Mouse (Mus musculus) liver, embryonic 13.5 days (tissue): Measurements from ENCODE around the gene Naga. TPM values are rescaled to one million over a fixed set of nuclear protein-coding genes. Genes with fewer than 3 reads are reported as not detected.
A peak's percentile ranks its signal among the peaks of the same experiment; 100 is the strongest.

ENCODE experiments used
- ATAC-seq: fragments of 200-750 bp; cut with Nextera tagmentation; 2 replicates; pipeline ENCODE4 v1.8.0; 2017; ENCODE audit warnings: low read depth, mild to moderate bottlenecking, moderate number of reproducible peaks, moderate library complexity
- DNase-seq: peaks from one replicate; pipeline ENCODE4 v3.0.0; 2022
- H3K27ac ChIP-seq: fragments of 300-500 bp; sonication (generic); 2 replicates; pipeline ENCODE4 v1.5.1; 2015; ENCODE audit warnings: moderate library complexity, mild to moderate bottlenecking, inconsistent platforms
- H3K27me3 ChIP-seq: fragments of 300-500 bp; sonication (generic); 2 replicates; pipeline ENCODE4 v1.6.1; 2015; ENCODE audit warnings: mild to moderate bottlenecking, inconsistent platforms
- H3K36me3 ChIP-seq: fragments of 300-500 bp; sonication (generic); 2 replicates; pipeline ENCODE4 v1.6.1; 2015; ENCODE audit warnings: mild to moderate bottlenecking, inconsistent platforms
- H3K4me1 ChIP-seq: fragments of 300-500 bp; sonication (generic); replicated peaks from 2 replicates; pipeline ENCODE4 v1.6.1; 2015; ENCODE audit warnings: inconsistent platforms
- H3K4me2 ChIP-seq: fragments of 300-500 bp; sonication (generic); 2 replicates; pipeline ENCODE4 v1.6.1; 2015; ENCODE audit warnings: inconsistent platforms, mild to moderate bottlenecking, moderate library complexity
- H3K4me3 ChIP-seq: fragments of 300-500 bp; sonication (generic); replicated peaks from 2 replicates; pipeline ENCODE4 v1.5.1; 2015; ENCODE audit warnings: mild to moderate bottlenecking, inconsistent platforms
- H3K9ac ChIP-seq: fragments of 300-500 bp; sonication (generic); 2 replicates; pipeline ENCODE4 v1.6.1; 2015; ENCODE audit warnings: mild to moderate bottlenecking, inconsistent platforms
- H3K9me3 ChIP-seq: fragments of 300-500 bp; sonication (generic); replicated peaks from 2 replicates; pipeline ENCODE4 v1.6.1; 2016; ENCODE audit warnings: inconsistent platforms
- WGBS: fragments of 180-500 bp; shearing (Covaris S2); methylation state at CpG from one replicate; pipeline ENCODE4 v1.1.7; 2015; ENCODE audit not compliant: insufficient replicate concordance; 5-methylcytosine and 5-hydroxymethylcytosine counted together
- polyA plus RNA-seq: library from polyadenylated mRNA; unstranded; fragments of >200 nt; fragmentation: Nextera tagmentation; extraction: Ambion mirVana; gene quantifications from 2 replicates; pipeline ENCODE4 v1.2.1, GENCODE M21; 2015

Naga gene
- polyA plus RNA-seq, 1 experiment from 2014 or later, result 35.7 TPM

DNA sequence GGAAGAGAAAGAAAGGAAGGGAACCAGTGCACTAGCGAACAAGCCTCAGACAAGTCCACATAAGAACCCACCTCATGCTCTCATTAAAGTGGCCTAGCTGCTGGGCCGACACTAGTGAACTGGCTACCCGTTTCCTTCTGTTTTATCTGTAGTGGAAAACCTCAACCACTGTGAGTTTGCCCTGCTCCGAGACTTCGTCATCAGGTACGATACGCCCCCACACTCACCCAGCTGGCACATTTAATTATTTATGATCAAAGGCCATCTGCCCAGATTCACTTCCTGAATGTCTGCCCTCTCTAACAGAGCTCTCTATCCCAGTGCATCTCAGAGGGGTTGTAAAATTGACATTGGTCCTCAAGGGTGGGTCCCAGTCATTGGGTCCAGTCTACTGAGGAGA, 48.5 kb downstream of the Naga start:
- peaks cover 31% of the 10 kb centered on the region for H3K4me1 ChIP-seq
- 70% methylated on average over 7 of the region's 7 CpGs for WGBS

DNA sequence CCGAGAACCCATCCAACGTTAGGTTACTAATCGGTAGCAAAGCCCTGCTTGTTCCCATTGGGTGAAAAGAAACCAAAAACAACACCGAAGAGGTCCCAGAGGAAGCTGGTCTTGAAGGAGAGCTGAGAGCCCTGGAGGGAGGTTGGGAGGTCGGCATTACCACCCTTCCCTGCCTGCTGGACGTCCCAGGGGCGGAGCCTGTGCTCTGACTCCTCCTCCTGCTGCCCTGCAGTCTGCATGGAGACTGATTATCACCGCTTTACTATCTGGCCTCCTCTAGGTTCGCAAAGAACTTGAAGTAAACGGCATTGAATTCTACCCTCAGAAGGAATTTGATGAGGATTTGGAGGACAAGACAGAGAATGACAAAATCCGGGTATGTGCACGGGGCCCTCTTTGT, 52.6 kb downstream of the Naga start:
- peak; percentile 71 for ATAC-seq
- WGBS, result 29% methylated on average over 12 of the region's 12 CpGs
- H3K4me2 ChIP-seq, result peak overlapping the region; percentile 23

More for the DNA sequence above, 48.5 kb downstream of the Naga start:
- no peak overlapping the region for H3K4me2 ChIP-seq
- ATAC-seq, result no peak
- no peak overlapping the region for H3K27ac ChIP-seq
- H3K4me3 ChIP-seq, result no peak overlapping the region
- H3K27me3 ChIP-seq, result peaks cover 10% of the 10 kb centered on the region
- no peak for DNase-seq
- no peaks in the 10 kb centered on the region for H3K36me3 ChIP-seq
- no peaks in the 10 kb centered on the region for H3K9me3 ChIP-seq
- no peak overlapping the region for H3K9ac ChIP-seq

DNA sequence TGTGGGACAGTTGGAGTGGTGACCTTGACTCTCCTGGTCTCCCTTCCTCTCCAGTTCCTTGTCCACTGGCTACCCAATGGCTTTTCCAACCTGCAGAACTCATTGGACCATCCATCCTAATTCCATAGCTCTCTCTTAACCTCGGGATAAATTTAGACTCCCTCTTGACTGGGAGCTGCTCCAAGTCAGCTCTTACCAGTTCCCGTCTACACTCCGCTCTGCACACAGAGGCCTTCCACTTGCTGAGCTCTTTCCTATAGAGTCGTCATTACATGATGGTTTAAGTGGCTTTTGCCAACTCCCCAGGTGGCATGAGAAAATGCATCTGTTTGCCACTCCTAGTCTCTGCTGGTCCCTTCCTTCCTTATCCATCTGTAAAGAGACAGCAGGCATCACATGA, 58.1 kb downstream of the Naga start:
- Histone ChIP-seq H3K4me2 (no peak overlapping the region), H3K9me3 (no peaks in the 10 kb centered on the region), H3K4me1 (peaks cover 2% of the 10 kb centered on the region), H3K27me3 (peaks cover 32% of the 10 kb centered on the region), H3K36me3 (no peaks in the 10 kb centered on the region), H3K4me3 (no peak overlapping the region), H3K9ac (no peak overlapping the region), H3K27ac (no peak overlapping the region)
- ATAC-seq, result no peak
- 57% methylated on average over 4 of the region's 4 CpGs for WGBS
- DNase-seq, result no peak

More for the DNA sequence above, 52.6 kb downstream of the Naga start:
- Histone ChIP-seq H3K4me1 (peaks cover 12% of the 10 kb centered on the region), H3K9me3 (no peaks in the 10 kb centered on the region), H3K27me3 (peaks cover 3% of the 10 kb centered on the region; the same call in 1 of the 2 replicates), H3K36me3 (no peaks in the 10 kb centered on the region), H3K9ac (no peak overlapping the region), H3K27ac (no peak overlapping the region), H3K4me3 (no peak overlapping the region)
- DNase-seq, result peak; percentile 45

Other genes with a start within 250 kb of the Naga start
- gene Ccdc134, start 211.0 kb downstream of the Naga start, polyA plus RNA-seq, result 8.2 and 9.9 TPM in 2 replicates
- gene Srebf2, start 191.7 kb downstream of the Naga start, polyA plus RNA-seq, result 64.2 and 70.2 TPM in 2 replicates
- gene Shisa8, start 126.1 kb downstream of the Naga start, polyA plus RNA-seq, result 0.08 and 0.10 TPM in 2 replicates
- 0.38 and 0.87 TPM in 2 replicates for gene Tnfrsf13c, start 114.6 kb downstream of the Naga start, polyA plus RNA-seq
- gene Cenpm, start 94.2 kb downstream of the Naga start, polyA plus RNA-seq, result 41.7 and 45.6 TPM in 2 replicates
- not detected in 2 replicates for gene 1500009C09Rik, start 86.5 kb downstream of the Naga start, polyA plus RNA-seq
- 0.36 and 0.84 TPM in 2 replicates for gene Sept3, start 64.0 kb downstream of the Naga start, polyA plus RNA-seq
- gene Wbp2nl, start 40.0 kb downstream of the Naga start, polyA plus RNA-seq, result 0.12 and 0.20 TPM in 2 replicates
- 43.4 and 43.8 TPM in 2 replicates for gene Pheta2, start within 50 bp of the Naga start, polyA plus RNA-seq
- gene Smdt1, start within 50 bp of the Naga start, polyA plus RNA-seq, result 202 and 208 TPM in 2 replicates
- 356 and 357 TPM in 2 replicates for gene Ndufa6, start 15.4 kb upstream of the Naga start, polyA plus RNA-seq
- gene Cyp2d22, start 41.3 kb upstream of the Naga start, polyA plus RNA-seq, result 7.8 and 9.3 TPM in 2 replicates
- gene Cyp2d11, start 55.1 kb upstream of the Naga start, polyA plus RNA-seq, result not detected in 2 replicates
- gene Cyp2d10, start 68.3 kb upstream of the Naga start, polyA plus RNA-seq, result 18.9 and 19.6 TPM in 2 replicates
- gene Cyp2d9, start 94.5 kb upstream of the Naga start, polyA plus RNA-seq, result 0.71 and 1.4 TPM in 2 replicates
- gene Cyp2d12, start 216.1 kb upstream of the Naga start, polyA plus RNA-seq, result not detected in 2 replicates